26 mouse cellular contexts compared by ENCODE assay signal in the genomic region with DNA sequence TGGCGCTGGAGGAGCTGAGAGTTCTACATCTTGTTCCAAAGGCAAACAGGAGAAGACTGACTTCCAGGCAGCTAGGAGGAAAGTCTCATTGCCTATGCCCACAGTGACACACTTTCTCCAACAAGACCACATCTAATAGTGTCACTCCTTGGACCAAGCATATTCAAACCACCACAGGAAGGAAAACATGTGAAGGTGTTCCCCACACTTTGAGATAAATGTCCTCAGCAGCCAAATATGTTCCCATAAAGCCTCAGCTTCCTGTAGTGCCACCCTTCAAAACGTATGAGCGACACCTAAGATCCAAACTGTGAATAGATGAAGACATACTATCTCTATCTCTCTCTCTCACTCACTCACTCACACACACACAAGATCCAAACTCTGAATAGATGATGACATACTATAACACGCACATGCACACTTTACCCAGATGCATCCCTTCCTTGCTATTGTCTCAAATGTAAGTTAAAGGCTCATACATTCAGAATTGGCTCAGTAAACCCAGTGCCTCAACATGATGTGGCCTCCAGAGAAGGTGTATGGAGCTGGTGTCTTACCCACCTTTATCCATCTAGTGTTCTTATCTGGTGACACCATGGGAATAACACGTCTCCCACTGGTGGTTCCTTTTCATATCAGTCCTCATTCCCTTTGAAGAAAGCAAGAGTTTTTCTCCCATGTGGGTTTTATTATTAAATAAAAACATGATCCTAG.
"Had no signal": no experiment of that assay in that cellular context is flagged by ENCODE, and none has a peak within 500 bp of the region (broad histone marks: within the 10 kb centered on the region; RNA-seq: fewer than 3 reads in every experiment).

No protein-coding gene starts in this region.

- H3K36me3 ChIP-seq: heart, embryonic 15.5 days; limb, embryonic 15.5 days had no signal

- H3K9ac ChIP-seq: heart, embryonic 13.5 days; heart, embryonic 15.5 days; hindbrain, embryonic 13.5 days; hindbrain, embryonic 15.5 days; kidney, embryonic 15.5 days; limb, embryonic 12.5 days; limb, embryonic 15.5 days; liver, embryonic 12.5 days; liver, embryonic 14.5 days had no signal

- H3K4me2 ChIP-seq: heart, embryonic 11.5 days; heart, embryonic 13.5 days; heart, embryonic 15.5 days; hindbrain, embryonic 13.5 days; hindbrain, embryonic 15.5 days; kidney, embryonic 15.5 days; limb, embryonic 12.5 days; limb, embryonic 15.5 days; liver, embryonic 12.5 days had no signal

- H3K27me3 ChIP-seq: heart, embryonic 13.5 days; heart, embryonic 15.5 days; hindbrain, embryonic 13.5 days; hindbrain, embryonic 15.5 days; kidney, embryonic 15.5 days; limb, embryonic 12.5 days; limb, embryonic 15.5 days; liver, embryonic 12.5 days had no signal

- H3K4me1 ChIP-seq: heart, embryonic 13.5 days; heart, embryonic 15.5 days; hindbrain, embryonic 13.5 days; hindbrain, embryonic 15.5 days; kidney, embryonic 15.5 days; limb, embryonic 15.5 days; liver, embryonic 12.5 days had no signal

- H3K9me3 ChIP-seq: heart, embryonic 13.5 days; heart, embryonic 15.5 days; hindbrain, embryonic 13.5 days; hindbrain, embryonic 15.5 days; kidney, embryonic 15.5 days; limb, embryonic 12.5 days; limb, embryonic 15.5 days; liver, embryonic 12.5 days had no signal

- DNase-seq: gastrocnemius, adult 2 months; gastrocnemius, postnatal 10 days; gastrocnemius, postnatal 25 days; heart, adult 2 months; heart, postnatal 4 days; kidney, adult 11 months; kidney, adult 2 months; kidney, adult 9 months; kidney, postnatal 14 days; kidney, postnatal 4 days; left cerebral cortex, postnatal 4 days had no signal

- H3K4me3 ChIP-seq: gastrocnemius, adult 2 months; heart, adult 2 months; heart, embryonic 13.5 days; heart, embryonic 15.5 days; hindbrain, embryonic 13.5 days; hindbrain, embryonic 15.5 days; kidney, embryonic 15.5 days; layer of hippocampus, adult 2 months; left cerebral cortex, adult 2 months; limb, embryonic 12.5 days; limb, embryonic 15.5 days; liver, embryonic 12.5 days had no signal

- ATAC-seq: hindbrain, postnatal 0 days; intestine, embryonic 16.5 days; liver, embryonic 12.5 days had no signal

- H3K27ac ChIP-seq: gastrocnemius, adult 2 months; heart, adult 2 months; heart, embryonic 13.5 days; heart, embryonic 15.5 days; hindbrain, embryonic 13.5 days; hindbrain, embryonic 15.5 days; hindbrain, postnatal 0 days; kidney, embryonic 15.5 days; kidney, postnatal 0 days; layer of hippocampus, adult 2 months; left cerebral cortex, adult 2 months; limb, embryonic 12.5 days; limb, embryonic 15.5 days; liver, embryonic 12.5 days; liver, embryonic 14.5 days had no signal
